Mouse (Mus musculus) E14TG2a.4 (cell line): ENCODE data around the gene Spin1.

ENCODE experiments used
- CTCF ChIP-seq: conservative IDR thresholded peaks from 2 replicates; pipeline ENCODE4 v1.5.1; 2014; ENCODE audit warnings: low read length
- NANOG ChIP-seq: IDR thresholded peaks from 2 replicates; pipeline ENCODE4 v1.6.1; 2014; ENCODE audit warnings: borderline replicate concordance, low read length, mixed read lengths
- POU5F1 ChIP-seq: IDR thresholded peaks from 2 replicates; pipeline ENCODE4 v1.6.1; 2014; ENCODE audit warnings: low read length, borderline replicate concordance

DNA sequence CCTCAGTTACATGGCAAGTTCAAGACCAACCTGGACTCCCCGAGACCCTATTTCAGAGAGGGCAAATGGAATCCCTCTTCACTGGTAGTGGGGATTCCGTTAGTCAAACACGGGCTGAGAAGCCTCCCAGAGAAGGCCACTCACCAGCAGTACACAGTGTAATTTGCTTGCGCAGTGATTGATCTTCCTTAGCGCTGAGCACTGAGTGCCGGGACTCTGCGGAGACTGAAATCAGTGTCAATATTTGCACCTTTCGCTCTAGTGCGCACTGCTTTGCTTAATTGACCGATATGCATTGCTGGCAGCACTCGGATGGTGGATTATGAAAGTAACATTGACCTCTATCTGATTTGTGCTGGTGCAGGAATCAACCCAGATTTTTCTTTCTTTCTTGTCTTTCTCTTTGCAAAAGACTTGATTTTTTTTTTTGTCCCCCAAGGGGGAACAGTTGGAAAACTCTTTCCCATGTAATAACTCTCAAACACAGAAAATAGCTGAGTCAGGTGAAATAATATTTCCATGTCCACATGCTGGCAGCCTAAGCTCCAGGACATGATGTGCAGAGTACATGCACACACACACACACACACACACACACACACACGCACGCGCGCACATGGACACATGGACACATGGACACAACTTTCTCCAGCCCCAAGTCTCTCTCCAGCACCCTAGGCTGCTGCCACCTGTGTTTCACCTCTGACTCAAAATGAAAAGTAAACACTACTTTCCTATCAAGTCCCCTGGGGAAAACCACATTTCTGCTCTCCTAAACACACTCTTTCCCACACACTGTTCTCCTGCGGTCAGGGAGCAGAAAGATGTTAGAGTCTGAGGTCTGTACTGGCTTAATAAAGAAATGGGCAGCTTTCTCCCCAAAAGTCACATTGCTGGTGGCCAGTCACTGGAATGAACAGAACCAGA, 27.5 kb upstream of the Spin1 start:
- no peak for TF ChIP-seq CTCF
- TF ChIP-seq NANOG: no peak
- no peak for TF ChIP-seq POU5F1
